Comparison of ENCODE assay signal across 17 mouse cellular contexts in genomic region chr7:128376206-128376701, GRCm38 (mm10). TPM values are rescaled to one million over a fixed set of nuclear protein-coding genes. Genes with fewer than 3 reads are reported as not detected.
DNase-seq lines count a peak whose midpoint lies in the region; ATAC-seq and TF ChIP-seq lines count a peak whose summit lies in the region.
"Had no signal": no experiment of that assay in that cellular context is flagged by ENCODE, and none has a peak within 500 bp of the region (broad histone marks: within the 10 kb centered on the region; RNA-seq: fewer than 3 reads in every experiment).

No protein-coding gene starts in this region.

- no peak overlapping the region for H3K4me2 ChIP-seq in lung, postnatal 0 days (replicated peaks; ENCODE audit: low read depth, low read length)
- H3K4me2 ChIP-seq: heart, embryonic 15.5 days had no signal

- peak overlapping the region; percentile 54 for H3K27ac ChIP-seq in lung, postnatal 0 days (ENCODE audit: low read length)
- H3K27ac ChIP-seq: embryonic facial prominence, embryonic 10.5 days; heart, embryonic 15.5 days; limb, embryonic 10.5 days had no signal

- no peaks in the 10 kb centered on the region for H3K9me3 ChIP-seq in lung, postnatal 0 days (ENCODE audit: low read length)
- H3K9me3 ChIP-seq: embryonic facial prominence, embryonic 10.5 days; heart, embryonic 15.5 days; limb, embryonic 10.5 days had no signal

- ATAC-seq in lung, postnatal 0 days = peak; percentile 88
- ATAC-seq: liver, postnatal 0 days had no signal

- H3K36me3 ChIP-seq in lung, postnatal 0 days (ENCODE audit: insufficient read depth, low read length) = no peaks in the 10 kb centered on the region
- H3K36me3 ChIP-seq: embryonic facial prominence, embryonic 10.5 days; heart, embryonic 15.5 days; limb, embryonic 10.5 days had no signal

- H3K27me3 ChIP-seq in lung, postnatal 0 days (replicated peaks; ENCODE audit: insufficient read depth, low read length) = no peaks in the 10 kb centered on the region
- H3K27me3 ChIP-seq: heart, embryonic 15.5 days had no signal

- peaks cover 3% of the 10 kb centered on the region; the same call in 1 of the 2 replicates for H3K4me1 ChIP-seq in lung, postnatal 0 days (ENCODE audit: insufficient read depth, low read depth, low read length)

- WGBS in lung, postnatal 0 days = 54% methylated on average over 11 of the region's 11 CpGs

- DNase-seq in lung, adult 18-20 months = peak; percentile 41 to 70
- DNase-seq in lung, postnatal 10 days = no peak
- DNase-seq in T-cell, adult 2 months (ENCODE audit: low spot score) = peak; percentile 87
- peak; percentile 72 for DNase-seq in lung, postnatal 0 days (ENCODE audit: low spot score)
- peak; percentile 61 for DNase-seq in thymus, postnatal 25 days
- no peak for DNase-seq in adrenal gland, adult (ENCODE audit: inconsistent age in 2 of 2, low spot score in 1 of 2)
- no peak for DNase-seq in left cerebral cortex, adult 9 months (ENCODE audit: low spot score in 2 of 2)
- no peak for DNase-seq in left cerebral cortex, postnatal 4 days
- DNase-seq: adrenal gland, adult 2 months; cerebellum, adult 2 months; gastrocnemius, postnatal 14 days; kidney, adult 9 months; liver, postnatal 0 days; right cerebral cortex, postnatal 4 days had no signal

- no peak overlapping the region for H3K4me3 ChIP-seq in lung, postnatal 0 days (ENCODE audit: low read depth, low read length)
- H3K4me3 ChIP-seq: embryonic facial prominence, embryonic 10.5 days; heart, embryonic 15.5 days; limb, embryonic 10.5 days had no signal

- intact Hi-C loops in left cerebral cortex, postnatal 4 days (cut with DNase I) = no loop called here

- peak; percentile 74; the same call in 1 of the 2 replicates for TF ChIP-seq EP300 in lung, postnatal 0 days (IDR thresholded peaks at IDR 0.05)

- TF ChIP-seq CTCF in lung, postnatal 0 days (IDR thresholded peaks at IDR 0.05) = no peak

- H3K9ac ChIP-seq in lung, postnatal 0 days (replicated peaks; ENCODE audit: low read depth) = no peak overlapping the region
- H3K9ac ChIP-seq: heart, embryonic 15.5 days; liver, postnatal 0 days had no signal

RNA-seq across cellular contexts. Expression of gene Rgs10, which starts 42.3 kb away (rescaled TPM):
- polyA plus RNA-seq in lung, postnatal 0 days (2015; fragmentation: Nextera tagmentation; extraction: Ambion mirVana) = 38.7 and 43.1 TPM in 2 replicates
- 10 to 100 TPM; 34.3 to 41.2 TPM for total RNA-seq in left cerebral cortex, postnatal 4 days (2021)

Comparison
In these comparisons a context has a peak if more than half of its experiments do, and no peak if none do; other contexts are left out.
1. DNase-seq: peak in lung, adult 18-20 months (2 of 2), T-cell, adult 2 months (single experiment), lung, postnatal 0 days (single experiment) and thymus, postnatal 25 days (single experiment); none in lung, postnatal 10 days (single experiment), adrenal gland, adult (0 of 2), left cerebral cortex, adult 9 months (0 of 2) and left cerebral cortex, postnatal 4 days (single experiment).